Mouse (Mus musculus) megakaryocyte, embryonic 14.5 days (primary cell): ENCODE measurements around the gene Fer1l4.

Experiments used
- FLI1 ChIP-seq: IDR thresholded peaks from 2 replicates; pipeline ENCODE4 v1.6.1; 2012; ENCODE audit warnings: low read length, inconsistent platforms, mixed read lengths
- GATA1 ChIP-seq: IDR thresholded peaks from 3 replicates; pipeline ENCODE4 v1.6.1; 2012; ENCODE audit warnings: mixed read lengths, low read length, inconsistent platforms, borderline replicate concordance

GRCm38 (mm10) chr2:156042903-156043302 lies 9.8 kb downstream of the Fer1l4 start:
- TF ChIP-seq GATA1 = no peak
- no peak for TF ChIP-seq FLI1
